Mouse (Mus musculus) stomach, embryonic 14.5 days (tissue): ENCODE results near the gene Kcnmb1. TPM values are rescaled to one million over a fixed set of nuclear protein-coding genes. Genes with fewer than 3 reads are reported as not detected.

Source experiments
- ATAC-seq: fragments of 200-750 bp; cut with Nextera tagmentation; 2 replicates; pipeline ENCODE4 v1.8.0; 2017; ENCODE audit warnings: low read depth, moderate TSS enrichment; ENCODE audit not compliant: insufficient number of reproducible peaks, insufficient read depth, low FRiP score
- H3K27ac ChIP-seq: fragments of 300-500 bp; sonication (generic); 2 replicates; pipeline ENCODE4 v1.5.1; 2014; ENCODE audit warnings: mild to moderate bottlenecking, low read length, moderate library complexity, mixed read lengths
- H3K27me3 ChIP-seq: fragments of 300-500 bp; sonication (generic); 2 replicates; pipeline ENCODE4 v1.6.1; 2014; ENCODE audit warnings: low read length, control low read depth, mixed read lengths; ENCODE audit not compliant: control insufficient read depth, insufficient read depth
- H3K36me3 ChIP-seq: fragments of 300-500 bp; sonication (generic); 2 replicates; pipeline ENCODE4 v1.6.1; 2014; ENCODE audit warnings: mild to moderate bottlenecking, control low read depth, low read length, moderate library complexity, mixed read lengths; ENCODE audit not compliant: control insufficient read depth, insufficient read depth
- H3K4me1 ChIP-seq: fragments of 300-500 bp; sonication (generic); 2 replicates; pipeline ENCODE4 v1.6.1; 2014; ENCODE audit warnings: low read length, control low read depth, mixed read lengths; ENCODE audit not compliant: control insufficient read depth, insufficient read depth
- H3K4me2 ChIP-seq: fragments of 300-500 bp; sonication (generic); replicated peaks from 2 replicates; pipeline ENCODE4 v1.6.1; 2014; ENCODE audit warnings: low read depth, low read length, control low read depth
- H3K4me3 ChIP-seq: fragments of 300-500 bp; sonication (generic); 2 replicates; pipeline ENCODE4 v1.5.1; 2014; ENCODE audit warnings: low read depth, low read length, control low read depth
- H3K9ac ChIP-seq: fragments of 300-500 bp; sonication (generic); replicated peaks from 2 replicates; pipeline ENCODE4 v1.6.1; 2014; ENCODE audit warnings: low read depth, mild to moderate bottlenecking, control low read depth, low read length, moderate library complexity, mixed read lengths
- H3K9me3 ChIP-seq: fragments of 300-500 bp; sonication (generic); 2 replicates; pipeline ENCODE4 v1.6.1; 2016; ENCODE audit warnings: low read depth, low read length, control low read depth; ENCODE audit not compliant: control insufficient read depth
- WGBS: fragments of 180-500 bp; shearing (Covaris S2); extraction: QIAGEN DNeasy Blood & Tissue Kit; methylation state at CpG from one replicate; pipeline ENCODE4 v1.1.7; 2014; 5-methylcytosine and 5-hydroxymethylcytosine counted together
- polyA plus RNA-seq: library from polyadenylated mRNA; unstranded; fragments of >200 nt; fragmentation: Nextera tagmentation; extraction: Ambion mirVana; gene quantifications from 2 replicates; pipeline ENCODE4 v1.2.1, GENCODE M21; 2014

Gene Kcnmb1
- polyA plus RNA-seq, 1 experiment from 2014 or later, result 3.0 TPM

GRCm38 (mm10) chr11:33951684-33952625 lies 10.9 kb upstream of the Kcnmb1 start:
- H3K4me2 ChIP-seq, result no peak overlapping the region
- no peak overlapping the region for H3K27ac ChIP-seq
- H3K4me1 ChIP-seq, result no peaks in the 10 kb centered on the region
- WGBS, result 76% methylated on average over 8 of the region's 8 CpGs
- no peak overlapping the region for H3K4me3 ChIP-seq
- H3K9me3 ChIP-seq, result no peaks in the 10 kb centered on the region
- no peaks in the 10 kb centered on the region for H3K27me3 ChIP-seq
- no peak for ATAC-seq
- no peaks in the 10 kb centered on the region for H3K36me3 ChIP-seq
- no peak overlapping the region for H3K9ac ChIP-seq

GRCm38 (mm10) chr11:33955982-33956381 lies 6.8 kb upstream of the Kcnmb1 start:
- H3K4me2 ChIP-seq, result no peak overlapping the region
- no peaks in the 10 kb centered on the region for H3K36me3 ChIP-seq
- no peaks in the 10 kb centered on the region for H3K4me1 ChIP-seq
- H3K27me3 ChIP-seq, result no peaks in the 10 kb centered on the region
- WGBS, result 64% methylated on average over 4 of the region's 4 CpGs
- H3K9me3 ChIP-seq, result no peaks in the 10 kb centered on the region
- no peak overlapping the region for H3K9ac ChIP-seq
- H3K27ac ChIP-seq, result no peak overlapping the region; the same call in 1 of the 2 replicates
- no peak overlapping the region for H3K4me3 ChIP-seq
- ATAC-seq, result 0 out of 2 replicates have a peak, but pooled peaks have one; percentile 20

- H3K4me1 ChIP-seq, result no peaks in the 10 kb centered on the region
- no peak overlapping the region for H3K4me3 ChIP-seq
- WGBS, result 77% methylated on average over 5 of the region's 5 CpGs
- no peaks in the 10 kb centered on the region for H3K27me3 ChIP-seq
- H3K36me3 ChIP-seq, result no peaks in the 10 kb centered on the region
- H3K9ac ChIP-seq, result no peak overlapping the region
- no peak for ATAC-seq
- H3K27ac ChIP-seq, result no peak overlapping the region
- H3K9me3 ChIP-seq, result no peaks in the 10 kb centered on the region
- no peak overlapping the region for H3K4me2 ChIP-seq
These were observed 6.2 kb upstream of the Kcnmb1 start for GRCm38 (mm10) chr11:33956623-33957022.

- 83% methylated on average over 6 of the region's 6 CpGs for WGBS
- Histone ChIP-seq H3K27me3 (no peaks in the 10 kb centered on the region), H3K9ac (no peak overlapping the region), H3K4me3 (no peak overlapping the region), H3K4me2 (no peak overlapping the region), H3K27ac (no peak overlapping the region), H3K36me3 (no peaks in the 10 kb centered on the region), H3K4me1 (peaks cover 2% of the 10 kb centered on the region; the same call in 1 of the 2 replicates), H3K9me3 (no peaks in the 10 kb centered on the region)
- no peak for ATAC-seq
These were observed 5.2 kb upstream of the Kcnmb1 start for GRCm38 (mm10) chr11:33957595-33957994.

- no peak for ATAC-seq
These were observed 4.1 kb upstream of the Kcnmb1 start for GRCm38 (mm10) chr11:33958713-33959112.

GRCm38 (mm10) chr11:33962178-33962577 lies 635 bp upstream of the Kcnmb1 start:
- Histone ChIP-seq H3K9ac (no peak overlapping the region), H3K4me1 (peaks cover 5% of the 10 kb centered on the region; the same call in 1 of the 2 replicates), H3K9me3 (no peaks in the 10 kb centered on the region), H3K4me2 (no peak overlapping the region), H3K36me3 (no peaks in the 10 kb centered on the region), H3K4me3 (no peak overlapping the region), H3K27ac (peak overlapping the region; percentile 58), H3K27me3 (no peaks in the 10 kb centered on the region)
- no peak for ATAC-seq
- 29% methylated on average over 7 of the region's 7 CpGs for WGBS

More at GRCm38 (mm10) chr11:33958713-33959112, 4.1 kb upstream of the Kcnmb1 start:
- H3K4me2 ChIP-seq, result no peak overlapping the region
- no peak overlapping the region for H3K4me3 ChIP-seq
- H3K36me3 ChIP-seq, result no peaks in the 10 kb centered on the region
- H3K4me1 ChIP-seq, result peaks cover 5% of the 10 kb centered on the region; the same call in 1 of the 2 replicates
- H3K27me3 ChIP-seq, result no peaks in the 10 kb centered on the region
- no peaks in the 10 kb centered on the region for H3K9me3 ChIP-seq
- H3K27ac ChIP-seq, result no peak overlapping the region
- 80% methylated on average over 8 of the region's 8 CpGs for WGBS
- no peak overlapping the region for H3K9ac ChIP-seq

- WGBS, result 62% methylated on average over 2 of the region's 2 CpGs
These were observed 2.6 kb downstream of the Kcnmb1 start for GRCm38 (mm10) chr11:33965380-33965779.

GRCm38 (mm10) chr11:33967708-33968107 lies 4.9 kb downstream of the Kcnmb1 start:
- no peak overlapping the region for H3K4me3 ChIP-seq
- WGBS, result 80% methylated on average over 4 of the region's 4 CpGs
- no peaks in the 10 kb centered on the region for H3K36me3 ChIP-seq
- ATAC-seq, result no peak
- no peak overlapping the region for H3K4me2 ChIP-seq
- H3K4me1 ChIP-seq, result peaks cover 6% of the 10 kb centered on the region; the same call in 1 of the 2 replicates
- no peak overlapping the region for H3K27ac ChIP-seq
- no peaks in the 10 kb centered on the region for H3K27me3 ChIP-seq
- H3K9ac ChIP-seq, result no peak overlapping the region
- no peaks in the 10 kb centered on the region for H3K9me3 ChIP-seq

More at GRCm38 (mm10) chr11:33965380-33965779, 2.6 kb downstream of the Kcnmb1 start:
- H3K4me1 ChIP-seq, result peaks cover 8% of the 10 kb centered on the region; the same call in 1 of the 2 replicates
- H3K36me3 ChIP-seq, result no peaks in the 10 kb centered on the region
- H3K27ac ChIP-seq, result no peak overlapping the region
- H3K9ac ChIP-seq, result no peak overlapping the region
- no peaks in the 10 kb centered on the region for H3K27me3 ChIP-seq
- ATAC-seq, result no peak
- no peak overlapping the region for H3K4me3 ChIP-seq
- no peaks in the 10 kb centered on the region for H3K9me3 ChIP-seq
- no peak overlapping the region for H3K4me2 ChIP-seq
